Mouse (Mus musculus) midbrain, embryonic 16.5 days (tissue): ENCODE measurements at regions not wholly inside any gene's neighbourhood (a gene's known extent, or its start where the extent isn't known, plus 50 kb on each side); places are given as distances from the start of the nearest gene placed in this dataset.
A peak's percentile ranks its signal among the peaks of the same experiment; 100 is the strongest.

Experiments
- ATAC-seq: fragments of 200-750 bp; cut with Nextera tagmentation; 2 replicates; pipeline ENCODE4 v1.8.0; 2017; ENCODE audit warnings: moderate TSS enrichment
- H3K27ac ChIP-seq: fragments of 300-500 bp; sonication (generic); 2 replicates; pipeline ENCODE4 v1.5.1; 2014; ENCODE audit warnings: mild to moderate bottlenecking, low read length, mixed read lengths
- H3K27me3 ChIP-seq: fragments of 300-500 bp; sonication (generic); 2 replicates; pipeline ENCODE4 v1.6.1; 2014; ENCODE audit warnings: low read depth, low read length, mixed read lengths; ENCODE audit not compliant: control insufficient read depth, insufficient read depth
- H3K36me3 ChIP-seq: fragments of 300-500 bp; sonication (generic); 2 replicates; pipeline ENCODE4 v1.6.1; 2014; ENCODE audit warnings: mild to moderate bottlenecking, low read length, moderate library complexity, mixed read lengths; ENCODE audit not compliant: control insufficient read depth, insufficient read depth
- H3K4me1 ChIP-seq: fragments of 300-500 bp; sonication (generic); 2 replicates; pipeline ENCODE4 v1.6.1; 2014; ENCODE audit warnings: mild to moderate bottlenecking, low read length, mixed read lengths; ENCODE audit not compliant: control insufficient read depth, insufficient read depth
- H3K4me2 ChIP-seq: fragments of 300-500 bp; sonication (generic); 2 replicates; pipeline ENCODE4 v1.6.1; 2014; ENCODE audit warnings: mild to moderate bottlenecking, low read length, mixed read lengths
- H3K4me3 ChIP-seq: fragments of 300-500 bp; sonication (generic); 2 replicates; pipeline ENCODE4 v1.5.1; 2014; ENCODE audit warnings: low read depth, mild to moderate bottlenecking, low read length, moderate library complexity, mixed read lengths
- H3K9ac ChIP-seq: fragments of 300-500 bp; sonication (generic); 2 replicates; pipeline ENCODE4 v1.6.1; 2014; ENCODE audit warnings: low read depth, low read length, mixed read lengths
- H3K9me3 ChIP-seq: fragments of 300-500 bp; sonication (generic); replicated peaks from 2 replicates; pipeline ENCODE4 v1.6.1; 2014; ENCODE audit warnings: mild to moderate bottlenecking, low read length, mixed read lengths; ENCODE audit not compliant: control insufficient read depth, poor library complexity, severe bottlenecking
- WGBS: fragments of 180-500 bp; shearing (Covaris S2); extraction: QIAGEN DNeasy Blood & Tissue Kit; methylation state at CpG from one replicate; pipeline ENCODE4 v1.1.7; 2014; 5-methylcytosine and 5-hydroxymethylcytosine counted together

DNA sequence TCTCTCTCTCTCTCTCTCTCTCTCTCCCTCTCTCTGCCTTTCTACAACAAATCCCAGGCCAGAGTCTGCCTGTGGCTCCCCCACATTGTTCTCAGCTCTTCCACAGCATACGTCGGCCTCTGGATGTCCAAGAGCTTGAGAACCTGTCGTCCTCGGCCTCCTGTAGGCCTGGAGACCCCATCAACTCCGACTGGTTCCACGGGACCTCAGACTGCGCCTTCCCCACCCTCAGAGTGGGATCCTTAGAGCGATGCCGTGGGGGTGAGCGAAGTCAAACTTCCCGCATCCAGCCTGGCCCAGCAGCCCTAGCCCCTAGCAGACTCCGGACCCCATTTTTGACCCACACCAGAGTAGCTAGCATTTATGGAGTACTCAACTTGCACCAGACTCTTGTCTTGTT lies 128.7 kb upstream of the Foxd3 start:
- ATAC-seq = no peak
- 90% methylated on average over 12 of the region's 12 CpGs for WGBS
- Histone ChIP-seq H3K4me1 (no peaks in the 10 kb centered on the region), H3K4me3 (no peak overlapping the region), H3K36me3 (no peaks in the 10 kb centered on the region), H3K9ac (no peak overlapping the region), H3K27ac (no peak overlapping the region), H3K4me2 (no peak overlapping the region), H3K27me3 (no peaks in the 10 kb centered on the region), H3K9me3 (no peaks in the 10 kb centered on the region)

- 85% methylated on average over 6 of the region's 6 CpGs for WGBS
- Histone ChIP-seq H3K4me3 (no peak overlapping the region), H3K9ac (no peak overlapping the region), H3K27me3 (no peaks in the 10 kb centered on the region), H3K4me1 (no peaks in the 10 kb centered on the region), H3K4me2 (no peak overlapping the region), H3K36me3 (no peaks in the 10 kb centered on the region), H3K27ac (no peak overlapping the region), H3K9me3 (no peaks in the 10 kb centered on the region)
- no peak for ATAC-seq
Observed at GRCm38 (mm10) chr4:99544014-99544413, 112.1 kb upstream of the Foxd3 start.

GRCm38 (mm10) chr4:99545742-99546141 lies 110.4 kb upstream of the Foxd3 start:
- 67% methylated on average over 3 of the region's 3 CpGs for WGBS
- Histone ChIP-seq H3K4me1 (no peaks in the 10 kb centered on the region), H3K27me3 (no peaks in the 10 kb centered on the region), H3K9ac (no peak overlapping the region), H3K27ac (no peak overlapping the region), H3K4me2 (no peak overlapping the region), H3K4me3 (no peak overlapping the region), H3K9me3 (no peaks in the 10 kb centered on the region), H3K36me3 (no peaks in the 10 kb centered on the region)
- no peak for ATAC-seq

DNA sequence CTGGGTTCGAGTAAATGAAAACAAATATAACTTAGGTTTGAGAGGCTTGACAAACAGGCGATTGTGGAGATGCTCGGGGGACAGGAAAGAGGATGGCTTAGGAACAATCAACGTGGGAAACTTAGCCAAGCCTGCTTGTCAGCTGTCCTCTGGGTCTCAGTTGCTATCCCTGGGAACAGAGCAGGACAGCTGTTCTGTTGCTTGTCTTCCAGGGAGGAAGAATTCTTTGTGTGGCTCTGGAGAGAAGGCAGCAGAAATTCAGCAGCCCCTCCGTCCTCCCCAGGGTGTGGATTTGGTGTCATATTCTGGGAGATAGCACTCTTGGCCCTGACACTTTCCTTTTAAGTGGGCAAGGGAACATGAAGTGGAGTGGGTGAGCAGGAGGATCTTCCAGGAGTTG lies 98.1 kb upstream of the Foxd3 start:
- H3K4me3 ChIP-seq = no peak overlapping the region
- H3K4me2 ChIP-seq = no peak overlapping the region
- WGBS = 59% methylated on average over 5 of the region's 5 CpGs
- peaks cover 37% of the 10 kb centered on the region for H3K27me3 ChIP-seq
- peaks cover 4% of the 10 kb centered on the region; the same call in 1 of the 2 replicates for H3K4me1 ChIP-seq
- no peaks in the 10 kb centered on the region for H3K36me3 ChIP-seq
- H3K9ac ChIP-seq = no peak overlapping the region
- no peak overlapping the region for H3K27ac ChIP-seq
- H3K9me3 ChIP-seq = no peaks in the 10 kb centered on the region
- no peak for ATAC-seq

DNA sequence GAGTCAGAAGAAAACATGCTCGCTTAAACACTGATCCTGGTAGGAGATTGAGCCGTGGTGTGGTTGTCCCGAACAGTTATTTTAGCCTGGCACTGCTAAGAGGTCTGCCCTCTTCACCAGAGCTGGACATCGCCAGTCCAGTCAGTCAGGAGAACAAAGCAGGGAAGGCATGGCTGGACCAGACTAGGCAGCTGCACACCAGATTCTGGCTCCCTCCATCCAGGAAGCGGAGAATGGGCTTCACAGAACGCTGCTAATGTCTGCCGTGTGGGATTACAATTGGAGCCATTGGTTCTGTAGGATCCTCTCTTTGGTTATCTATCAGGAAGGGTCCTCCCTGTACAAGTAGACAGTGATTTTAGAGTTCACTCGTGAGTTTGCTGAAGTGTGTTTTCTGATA lies 95.5 kb upstream of the Foxd3 start:
- Histone ChIP-seq H3K9ac (no peak overlapping the region), H3K27me3 (peaks cover 56% of the 10 kb centered on the region), H3K4me2 (no peak overlapping the region), H3K4me1 (peaks cover 4% of the 10 kb centered on the region; the same call in 1 of the 2 replicates), H3K9me3 (no peaks in the 10 kb centered on the region), H3K27ac (no peak overlapping the region), H3K36me3 (no peaks in the 10 kb centered on the region), H3K4me3 (no peak overlapping the region)
- 38% methylated on average over 8 of the region's 8 CpGs for WGBS
- no peak for ATAC-seq

GRCm38 (mm10) chr4:99561506-99561937 lies 94.6 kb upstream of the Foxd3 start:
- H3K4me3 ChIP-seq = no peak overlapping the region
- no peak overlapping the region for H3K9ac ChIP-seq
- no peaks in the 10 kb centered on the region for H3K36me3 ChIP-seq
- WGBS = 3% methylated on average over 6 of the region's 6 CpGs
- H3K9me3 ChIP-seq = no peaks in the 10 kb centered on the region
- peaks cover 4% of the 10 kb centered on the region; the same call in 1 of the 2 replicates for H3K4me1 ChIP-seq
- ATAC-seq = no peak
- H3K27ac ChIP-seq = no peak overlapping the region
- peaks cover 62% of the 10 kb centered on the region for H3K27me3 ChIP-seq
- no peak overlapping the region for H3K4me2 ChIP-seq

GRCm38 (mm10) chr4:99565401-99565800 lies 90.7 kb upstream of the Foxd3 start:
- ATAC-seq = no peak
- H3K4me2 ChIP-seq = no peak overlapping the region
- no peaks in the 10 kb centered on the region for H3K36me3 ChIP-seq
- no peaks in the 10 kb centered on the region; the same call in 1 of the 2 replicates for H3K9me3 ChIP-seq
- H3K4me1 ChIP-seq = peaks cover 4% of the 10 kb centered on the region; the same call in 1 of the 2 replicates
- no peak overlapping the region for H3K4me3 ChIP-seq
- no peak overlapping the region for H3K9ac ChIP-seq
- 90% methylated on average over 9 of the region's 9 CpGs for WGBS
- H3K27me3 ChIP-seq = peaks cover 66% of the 10 kb centered on the region
- no peak overlapping the region for H3K27ac ChIP-seq

DNA sequence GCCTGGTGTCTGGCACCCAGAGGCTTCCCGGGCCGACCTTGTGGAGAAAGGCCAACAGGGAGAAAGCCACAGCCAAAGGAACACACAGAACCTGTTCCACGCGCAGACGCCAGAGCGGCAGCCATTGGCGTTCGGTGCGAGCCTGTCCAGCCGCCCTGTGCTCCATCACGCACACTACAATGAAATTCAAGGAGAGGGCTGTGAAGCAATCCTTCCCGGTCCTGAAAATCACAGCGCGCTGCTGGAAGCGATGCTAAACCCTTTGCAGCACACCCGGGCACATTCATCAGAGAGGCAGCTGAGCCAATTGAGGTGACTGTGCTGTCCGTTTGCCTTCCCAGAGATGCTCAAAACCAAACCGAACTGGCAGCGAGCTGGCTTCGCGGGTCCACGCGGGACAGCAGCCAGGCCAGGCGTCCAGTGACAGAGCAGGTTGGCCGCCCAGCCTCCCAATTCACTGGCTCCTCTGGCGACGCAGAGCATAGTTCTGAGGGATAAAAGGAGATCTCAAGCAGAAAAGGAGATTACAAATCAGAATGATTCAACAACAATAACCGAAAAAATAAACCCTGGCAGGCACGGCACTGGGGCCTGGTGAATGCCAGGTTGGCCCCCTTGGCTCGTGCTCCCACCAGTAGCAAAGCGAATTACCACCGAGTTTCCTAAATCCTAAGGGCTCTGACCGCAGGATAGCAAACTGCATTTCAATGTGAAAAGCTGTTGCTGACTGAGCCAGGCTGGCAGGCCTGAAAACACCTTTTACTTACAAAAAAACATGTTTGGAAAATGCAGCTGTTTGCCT lies 83.1 kb upstream of the Foxd3 start:
- ATAC-seq = peak; percentile 88
- H3K9ac ChIP-seq = peak overlapping the region; percentile 65
- H3K4me3 ChIP-seq = peak overlapping the region; percentile 35
- peak overlapping the region; percentile 24; the same call in 1 of the 2 replicates for H3K27ac ChIP-seq
- H3K27me3 ChIP-seq = peaks cover 56% of the 10 kb centered on the region
- no peaks in the 10 kb centered on the region for H3K36me3 ChIP-seq
- H3K9me3 ChIP-seq = no peaks in the 10 kb centered on the region; the same call in 1 of the 2 replicates
- WGBS = 1% methylated on average over 33 of the region's 33 CpGs
- peak overlapping the region; percentile 64 for H3K4me2 ChIP-seq
- peaks cover 15% of the 10 kb centered on the region for H3K4me1 ChIP-seq

- no peaks in the 10 kb centered on the region for H3K9me3 ChIP-seq
- H3K9ac ChIP-seq = no peak overlapping the region
- peaks cover 15% of the 10 kb centered on the region for H3K4me1 ChIP-seq
- WGBS = 5% methylated on average over 11 of the region's 11 CpGs
- H3K4me3 ChIP-seq = no peak overlapping the region
- no peak overlapping the region for H3K27ac ChIP-seq
- no peaks in the 10 kb centered on the region for H3K36me3 ChIP-seq
- peaks cover 61% of the 10 kb centered on the region for H3K27me3 ChIP-seq
- no peak for ATAC-seq
- no peak overlapping the region for H3K4me2 ChIP-seq
Observed at GRCm38 (mm10) chr4:99574021-99574531, 82.0 kb upstream of the Foxd3 start.
